Mouse (Mus musculus) regulatory T cell (primary cell): Measurements from ENCODE around the gene Hs3st3a1.

Source experiments
- in situ Hi-C: fragments of 300-600 bp; cut with MboI, MseI; formaldehyde crosslinking; loops from one replicate; pipeline ENCODE4 v1.15.1; 2025; ENCODE audit warnings: high pct_unique_total_duplicates

Gene Hs3st3a1

GRCm38 (mm10) chr11:64434611-64435545, at the start of gene Hs3st3a1:
TSS of gene Hs3st3a1 (plus strand) at chr11:64435332.
- in situ Hi-C loops, result loop anchor here (5.0 kb wide), 1 partner anchor 503 kb away; no protein-coding TSS in a partner anchor

GRCm38 (mm10) chr11:64386333-64386732, 48.8 kb upstream of the Hs3st3a1 start:
- in situ Hi-C loops, result no loop called here

- in situ Hi-C loops, result no loop called here
Observed at GRCm38 (mm10) chr11:64396331-64396881, 38.7 kb upstream of the Hs3st3a1 start.

GRCm38 (mm10) chr11:64396949-64397348, 38.2 kb upstream of the Hs3st3a1 start:
- in situ Hi-C loops, result no loop called here

GRCm38 (mm10) chr11:64397612-64398011, 37.5 kb upstream of the Hs3st3a1 start:
- in situ Hi-C loops, result no loop called here

GRCm38 (mm10) chr11:64400534-64401093, 34.5 kb upstream of the Hs3st3a1 start:
- in situ Hi-C loops, result no loop called here

GRCm38 (mm10) chr11:64418969-64419368, 16.2 kb upstream of the Hs3st3a1 start:
- in situ Hi-C loops, result no loop called here

GRCm38 (mm10) chr11:64435546-64436411, 647 bp downstream of the Hs3st3a1 start:
- in situ Hi-C loops, result no loop called here

GRCm38 (mm10) chr11:64436412-64436727, 1.2 kb downstream of the Hs3st3a1 start, which contains the start of gene F930015N05Rik:
TSS of gene F930015N05Rik (minus strand) at chr11:64436653.
- in situ Hi-C loops, result no loop called here

GRCm38 (mm10) chr11:64436791-64437298, 1.7 kb downstream of the Hs3st3a1 start:
- in situ Hi-C loops, result no loop called here

GRCm38 (mm10) chr11:64437721-64438120, 2.6 kb downstream of the Hs3st3a1 start:
- in situ Hi-C loops, result no loop called here

GRCm38 (mm10) chr11:64438909-64439308, 3.8 kb downstream of the Hs3st3a1 start:
- in situ Hi-C loops, result no loop called here

- in situ Hi-C loops, result loop anchor here (5.0 kb wide), 1 partner anchor 1035 kb away; no protein-coding TSS in a partner anchor
Observed at GRCm38 (mm10) chr11:64442119-64442518, 7.0 kb downstream of the Hs3st3a1 start.

- in situ Hi-C loops, result loop anchor here (5.0 kb wide), 1 partner anchor 1035 kb away; no protein-coding TSS in a partner anchor
Observed at GRCm38 (mm10) chr11:64442701-64443100, 7.6 kb downstream of the Hs3st3a1 start.

GRCm38 (mm10) chr11:64445227-64445626, 10.1 kb downstream of the Hs3st3a1 start:
- in situ Hi-C loops, result no loop called here

- in situ Hi-C loops, result no loop called here
Observed at GRCm38 (mm10) chr11:64448586-64449315, 13.6 kb downstream of the Hs3st3a1 start.

GRCm38 (mm10) chr11:64461746-64462145, 26.6 kb downstream of the Hs3st3a1 start:
- in situ Hi-C loops, result no loop called here

- in situ Hi-C loops, result no loop called here
Observed at GRCm38 (mm10) chr11:64468737-64469136, 33.6 kb downstream of the Hs3st3a1 start.

- in situ Hi-C loops, result no loop called here
Observed at GRCm38 (mm10) chr11:64470689-64471088, 35.6 kb downstream of the Hs3st3a1 start.

- in situ Hi-C loops, result no loop called here
Observed at GRCm38 (mm10) chr11:64473679-64474078, 38.5 kb downstream of the Hs3st3a1 start.

- in situ Hi-C loops, result no loop called here
Observed at GRCm38 (mm10) chr11:64481445-64481844, 46.3 kb downstream of the Hs3st3a1 start.
